Mouse (Mus musculus): ENCODE data around the gene Gcnt2.

- TF ChIP-seq POLR2A (IDR thresholded peaks at IDR 0.05; ENCODE audit: insufficient read depth, low read depth, low read length) (no peak), CTCF (IDR thresholded peaks at IDR 0.05; ENCODE audit: insufficient read depth, low read depth, low read length) (no peak)
Observed at GRCm38 (mm10) chr13:40854451-40855058, 5.0 kb upstream of the Gcnt2 start.

Data from olfactory bulb, adult 2 months (tissue).